Mouse (Mus musculus) Patski (cell line): Measurements from ENCODE around the gene Cdhr5. TPM values are rescaled to one million over a fixed set of nuclear protein-coding genes. Genes with fewer than 3 reads are reported as not detected.

Experiments
- ATAC-seq: fragments of 100-300 bp; one replicate; pipeline ENCODE4 v1.8.0; 2021
- CTCF ChIA-PET: fragments of 350-600 bp; sonication (Branson Sonifier 250); formaldehyde crosslinking; loops from one replicate; lab custom pipeline; 2022; ENCODE audit warnings: inconsistent platforms; lab: Charles Lee
- POLR2A ChIA-PET: fragments of 350-600 bp; sonication (Branson Sonifier 250); formaldehyde crosslinking; loops from one replicate; lab custom pipeline; 2022; ENCODE audit warnings: antibody characterized with exemption, inconsistent platforms; lab: Charles Lee
- DNase-seq: peaks from one replicate; pipeline ENCODE4 v3.0.0-alpha.2; 2011; ENCODE audit warnings: low read depth, low spot score
- H3K27me3 ChIP-seq: fragments of 371-371 bp; one replicate; pipeline ENCODE4 v1.5.1; 2021
- CTCF ChIP-seq: fragments of 100-300 bp; IDR thresholded peaks from one replicate; pipeline ENCODE4 v1.5.1; 2021
- in situ Hi-C: fragments of 300-500 bp; cut with MboI; formaldehyde crosslinking; loops from 3 replicates; pipeline ENCODE4 v1.11.1; 2018; ENCODE audit warnings: low pct_unique_long_range_greater_than_20kb, mixed read lengths
- polyA plus RNA-seq: library from polyadenylated mRNA; unstranded; gene quantifications from one replicate; pipeline ENCODE4 v1.2.3, GENCODE M21; 2021

Cdhr5 gene
- polyA plus RNA-seq: not detected

- CTCF ChIA-PET: interaction anchor here (1.2 kb wide), 1 partner anchor 25 kb away, joined by 4 read pairs; no protein-coding TSS in a partner anchor
- ATAC-seq (no peak), DNase-seq (no peak)
- H3K27me3 ChIP-seq: no peaks in the 10 kb centered on the region
- no peak for TF ChIP-seq CTCF
- in situ Hi-C loops: no loop called here
- POLR2A ChIA-PET: no interaction called here
Measured at GRCm38 (mm10) chr7:141276546-141276945, at the start of gene Cdhr5. Gene Cdhr5 (minus strand): TSS chr7:141276786.

- CTCF ChIA-PET: no interaction called here
- no peak for DNase-seq
- ATAC-seq: no peak
- no peak for TF ChIP-seq CTCF
- in situ Hi-C loops: no loop called here
- H3K27me3 ChIP-seq: no peaks in the 10 kb centered on the region
- POLR2A ChIA-PET: no interaction called here
Measured at GRCm38 (mm10) chr7:141324686-141325085, 48.1 kb upstream of the Cdhr5 start.

GRCm38 (mm10) chr7:141319446-141319845 is 42.9 kb upstream of the Cdhr5 start:
- in situ Hi-C loops: loop anchor here (5.0 kb wide), 2 partner anchors 52 to 77 kb away; partner anchors contain the start of gene Irf7
- no peak for TF ChIP-seq CTCF
- ATAC-seq (no peak), DNase-seq (no peak)
- no peaks in the 10 kb centered on the region for H3K27me3 ChIP-seq
- ChIA-PET POLR2A (no interaction called here), CTCF (no interaction called here)

- ChIA-PET CTCF (interaction anchor here (0.9 to 2.0 kb wide), 2 partner anchors 10 to 77 kb away, joined by 3 to 5 read pairs; no protein-coding TSS in a partner anchor), POLR2A (interaction anchor here (0.6 to 0.7 kb wide), 2 partner anchors 20 to 151 kb away, joined by 3 read pairs; no protein-coding TSS in a partner anchor)
- no peak for TF ChIP-seq CTCF
- in situ Hi-C loops: loop anchor here (5.0 kb wide), 2 partner anchors 50 to 75 kb away; partner anchors contain the start of gene Irf7
- ATAC-seq (no peak), DNase-seq (no peak)
- no peaks in the 10 kb centered on the region for H3K27me3 ChIP-seq
Measured at GRCm38 (mm10) chr7:141317619-141318132, 41.1 kb upstream of the Cdhr5 start.

GRCm38 (mm10) chr7:141315974-141316373 is 39.4 kb upstream of the Cdhr5 start:
- in situ Hi-C loops: loop anchor here (5.0 kb wide), 2 partner anchors 49 to 74 kb away; partner anchors contain the start of gene Irf7
- CTCF ChIA-PET: interaction anchor here (1.1 to 2.0 kb wide), 3 partner anchors 9 to 52 kb away, joined by 3 to 5 read pairs (median 4); no protein-coding TSS in a partner anchor
- H3K27me3 ChIP-seq: no peaks in the 10 kb centered on the region
- peak; percentile 75 for TF ChIP-seq CTCF
- POLR2A ChIA-PET: interaction anchor here (0.5 kb wide), 1 partner anchor 21 kb away, joined by 3 read pairs; no protein-coding TSS in a partner anchor
- peak; percentile 67 for ATAC-seq
- DNase-seq: no peak

GRCm38 (mm10) chr7:141315076-141315475 is 38.5 kb upstream of the Cdhr5 start:
- ATAC-seq (no peak), DNase-seq (no peak)
- POLR2A ChIA-PET: no interaction called here
- in situ Hi-C loops: loop anchor here (5.0 kb wide), 2 partner anchors 48 to 73 kb away; partner anchors contain the start of gene Irf7
- TF ChIP-seq CTCF: no peak
- no peaks in the 10 kb centered on the region for H3K27me3 ChIP-seq
- CTCF ChIA-PET: interaction anchor here (0.8 to 1.3 kb wide), 4 partner anchors 11 to 51 kb away, joined by 3 to 4 read pairs (median 4); no protein-coding TSS in a partner anchor

GRCm38 (mm10) chr7:141314416-141314815 is 37.8 kb upstream of the Cdhr5 start:
- POLR2A ChIA-PET: no interaction called here
- H3K27me3 ChIP-seq: no peaks in the 10 kb centered on the region
- no peak for DNase-seq
- ATAC-seq: no peak
- in situ Hi-C loops: no loop called here
- CTCF ChIA-PET: interaction anchor here (1.1 kb wide), 1 partner anchor 47 kb away, joined by 4 read pairs; no protein-coding TSS in a partner anchor
- no peak for TF ChIP-seq CTCF

- ATAC-seq (no peak), DNase-seq (no peak)
- CTCF ChIA-PET: interaction anchor here (1.7 kb wide), 1 partner anchor 12 kb away, joined by 4 read pairs; no protein-coding TSS in a partner anchor
- POLR2A ChIA-PET: no interaction called here
- in situ Hi-C loops: no loop called here
- H3K27me3 ChIP-seq: no peaks in the 10 kb centered on the region
- no peak for TF ChIP-seq CTCF
Measured at GRCm38 (mm10) chr7:141304537-141304936, 28.0 kb upstream of the Cdhr5 start.

GRCm38 (mm10) chr7:141302702-141303268 is 26.2 kb upstream of the Cdhr5 start:
- POLR2A ChIA-PET: no interaction called here

GRCm38 (mm10) chr7:141301386-141301785 is 24.8 kb upstream of the Cdhr5 start:
- CTCF ChIA-PET: interaction anchor here (1.3 kb wide), 1 partner anchor 23 kb away, joined by 4 read pairs; the partner anchor contains the start of gene Sct
- no peak for DNase-seq

More at GRCm38 (mm10) chr7:141302702-141303268, 26.2 kb upstream of the Cdhr5 start:
- in situ Hi-C loops: no loop called here
- no peak for ATAC-seq
- no peak for DNase-seq
- CTCF ChIA-PET: interaction anchor here (1.3 to 1.7 kb wide), 4 partner anchors 12 to 34 kb away, joined by 3 to 4 read pairs (median 4); partner anchors contain the start of gene Sct
- no peaks in the 10 kb centered on the region for H3K27me3 ChIP-seq
- TF ChIP-seq CTCF: no peak

More at GRCm38 (mm10) chr7:141301386-141301785, 24.8 kb upstream of the Cdhr5 start:
- H3K27me3 ChIP-seq: no peaks in the 10 kb centered on the region
- no peak for TF ChIP-seq CTCF
- POLR2A ChIA-PET: no interaction called here
- no peak for ATAC-seq
- in situ Hi-C loops: no loop called here
